13 mouse cellular contexts compared by ENCODE assay signal in the genomic region with DNA sequence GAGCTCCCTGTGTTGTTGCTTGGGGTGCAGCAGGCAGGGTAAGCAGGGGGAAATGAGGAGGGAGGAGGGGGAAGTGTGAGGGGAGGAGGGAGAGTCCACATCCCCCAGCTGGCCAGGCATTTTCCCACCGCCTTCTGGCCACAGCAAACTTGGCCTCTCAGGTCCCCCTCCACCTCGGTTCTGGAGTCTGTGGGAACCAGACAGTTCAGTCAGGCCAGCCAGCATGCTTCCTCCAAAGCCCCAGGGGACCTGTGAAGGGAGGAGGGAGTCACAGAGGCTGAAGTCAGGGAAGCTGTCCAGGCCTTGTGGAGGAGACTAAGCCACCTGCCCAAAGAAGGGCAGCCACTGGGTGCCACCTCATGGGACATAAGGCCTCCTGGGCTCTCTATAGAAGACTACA. TPM values are rescaled to one million over a fixed set of nuclear protein-coding genes. Genes with fewer than 3 reads are reported as not detected.
DNase-seq lines count a peak whose midpoint lies in the region; ATAC-seq and TF ChIP-seq lines count a peak whose summit lies in the region.
"Had no signal": no experiment of that assay in that cellular context is flagged by ENCODE, and none has a peak within 500 bp of the region (broad histone marks: within the 10 kb centered on the region; RNA-seq: fewer than 3 reads in every experiment).

No protein-coding gene starts in this region.

- peaks cover 16% of the 10 kb centered on the region; the same call in 1 of the 2 replicates for H3K4me1 ChIP-seq in lung, embryonic 16.5 days (replicated peaks; ENCODE audit: control insufficient read depth, insufficient read depth, low read length)
- no peaks in the 10 kb centered on the region for H3K4me1 ChIP-seq in stomach, postnatal 0 days (replicated peaks; ENCODE audit: control insufficient read depth, insufficient read depth)
- H3K4me1 ChIP-seq: forebrain, embryonic 13.5 days had no signal

- H3K4me2 ChIP-seq in lung, embryonic 16.5 days (ENCODE audit: low read depth, low read length), result no peak overlapping the region
- H3K4me2 ChIP-seq in stomach, postnatal 0 days (replicated peaks; ENCODE audit: low read depth), result no peak overlapping the region
- H3K4me2 ChIP-seq: forebrain, embryonic 13.5 days; limb, embryonic 15.5 days had no signal

- no peak for TF ChIP-seq EP300 in stomach, postnatal 0 days (optimal IDR thresholded peaks at IDR 0.05)

- TF ChIP-seq CTCF in stomach, postnatal 0 days (IDR thresholded peaks at IDR 0.05; ENCODE audit: low read depth), result no peak

- H3K4me3 ChIP-seq in lung, embryonic 16.5 days (ENCODE audit: low read length), result no peak overlapping the region
- H3K4me3 ChIP-seq in stomach, postnatal 0 days (ENCODE audit: low read depth, low read length), result no peak overlapping the region
- H3K4me3 ChIP-seq: forebrain, embryonic 13.5 days; limb, embryonic 15.5 days had no signal

- H3K27ac ChIP-seq in lung, embryonic 16.5 days (ENCODE audit: low read length), result peak overlapping the region; percentile 15; the same call in 1 of the 2 replicates
- H3K27ac ChIP-seq in stomach, postnatal 0 days (replicated peaks), result 0 out of 2 replicates have a peak overlapping the region, but pooled peaks have one; percentile 1
- H3K27ac ChIP-seq: forebrain, embryonic 13.5 days; limb, embryonic 15.5 days had no signal

- no peaks in the 10 kb centered on the region for H3K36me3 ChIP-seq in lung, embryonic 16.5 days (ENCODE audit: control insufficient read depth, insufficient read depth, low read length)
- H3K36me3 ChIP-seq in stomach, postnatal 0 days (ENCODE audit: control insufficient read depth, insufficient read depth, low read length), result no peaks in the 10 kb centered on the region
- H3K36me3 ChIP-seq: limb, embryonic 15.5 days had no signal

- no peaks in the 10 kb centered on the region for H3K27me3 ChIP-seq in lung, embryonic 16.5 days (ENCODE audit: control insufficient read depth, insufficient read depth, low read depth, low read length)
- H3K27me3 ChIP-seq in stomach, postnatal 0 days (ENCODE audit: control insufficient read depth, insufficient read depth, low read length), result no peaks in the 10 kb centered on the region
- H3K27me3 ChIP-seq: Patski had no signal

- ATAC-seq in lung, embryonic 16.5 days (ENCODE audit: low read depth), result no peak
- ATAC-seq in stomach, postnatal 0 days (ENCODE audit: low FRiP score, low TSS enrichment), result no peak
- ATAC-seq in erythroid progenitor cell, adult 5-6 weeks (replicated peaks; ENCODE audit: low FRiP score, poor library complexity, severe bottlenecking), result no peak
- ATAC-seq in CD4-positive, CD25-positive, alpha-beta regulatory T cell, adult 4 months, result no peak
- ATAC-seq: forebrain, embryonic 13.5 days; Patski had no signal

- no peak for DNase-seq in lung, postnatal 14 days
- peak; percentile 76 for DNase-seq in gastrocnemius, postnatal 25 days
- peak; percentile 77 for DNase-seq in heart, postnatal 4 days
- no peak for DNase-seq in stomach, postnatal 0 days (ENCODE audit: low spot score)
- DNase-seq: cerebellum, postnatal 14 days; right cerebral cortex, postnatal 25 days; thymus, postnatal 14 days had no signal

- no peaks in the 10 kb centered on the region for H3K9me3 ChIP-seq in lung, embryonic 16.5 days (ENCODE audit: control insufficient read depth, low read length)
- no peaks in the 10 kb centered on the region for H3K9me3 ChIP-seq in stomach, postnatal 0 days (ENCODE audit: control insufficient read depth, low read length)
- H3K9me3 ChIP-seq: forebrain, embryonic 13.5 days; limb, embryonic 15.5 days had no signal

- H3K9ac ChIP-seq in lung, embryonic 16.5 days (ENCODE audit: low read length), result no peak overlapping the region; the same call in 1 of the 2 replicates
- H3K9ac ChIP-seq in stomach, postnatal 0 days (ENCODE audit: low read length), result no peak overlapping the region
- H3K9ac ChIP-seq: forebrain, embryonic 13.5 days; limb, embryonic 15.5 days had no signal

- WGBS in lung, embryonic 16.5 days, result 14% methylated on average over 2 of the region's 2 CpGs
- WGBS in stomach, postnatal 0 days, result 23% methylated on average over 2 of the region's 2 CpGs

RNA-seq across cellular contexts. Expression of a gene that starts 2.7 kb away (rescaled TPM):
- 9.1 and 9.3 TPM in 2 replicates for polyA plus RNA-seq in lung, embryonic 16.5 days (2015; fragmentation: Nextera tagmentation; extraction: Ambion mirVana)
- 1 to 10 TPM; 1.8 to 2.4 TPM for total RNA-seq in gastrocnemius, postnatal 25 days (2021)
- 10 to 100 TPM in 1 of 2 experiments, 1 to 10 TPM in 1; 8.1 to 10.6 TPM for total RNA-seq in heart, postnatal 4 days (2021)
- polyA plus RNA-seq in stomach, postnatal 0 days (2015; fragmentation: Nextera tagmentation; extraction: Ambion mirVana), result 2.3 and 2.6 TPM in 2 replicates
- not detected in 2 replicates for total RNA-seq in erythroid progenitor cell, adult 5-6 weeks (2015; ENCODE audit: low replicate concordance)
- not detected in 2 replicates for total RNA-seq in erythroid progenitor cell, adult 5-6 weeks (2017; ENCODE audit: low replicate concordance)
- polyA plus RNA-seq in CD4-positive, CD25-positive, alpha-beta regulatory T cell, adult 4 months (2017; shearing (Covaris generic)), result not detected

RNA-seq across cellular contexts. Expression of a gene that starts 19.1 kb away (rescaled TPM):
- 0.16 and 0.43 TPM in 2 replicates for polyA plus RNA-seq in lung, embryonic 16.5 days (2015; fragmentation: Nextera tagmentation; extraction: Ambion mirVana)
- total RNA-seq in gastrocnemius, postnatal 25 days (2021), result 100 to 1,000 TPM; 290 to 471 TPM
- total RNA-seq in heart, postnatal 4 days (2021), result under 1 TPM; 0.26 to 0.38 TPM
- polyA plus RNA-seq in stomach, postnatal 0 days (2015; fragmentation: Nextera tagmentation; extraction: Ambion mirVana), result 0.02 TPM in 1 of 2 replicates, not detected in the other
- total RNA-seq in erythroid progenitor cell, adult 5-6 weeks (2015; ENCODE audit: low replicate concordance), result not detected in 2 replicates
- not detected in 2 replicates for total RNA-seq in erythroid progenitor cell, adult 5-6 weeks (2017; ENCODE audit: low replicate concordance)
- not detected for polyA plus RNA-seq in CD4-positive, CD25-positive, alpha-beta regulatory T cell, adult 4 months (2017; shearing (Covaris generic))
- polyA plus RNA-seq: forebrain, embryonic 13.5 days had no signal

RNA-seq across cellular contexts. Expression of a gene that starts 21.2 kb away (rescaled TPM):
- 0.14 TPM in 1 of 2 replicates, not detected in the other for polyA plus RNA-seq in lung, embryonic 16.5 days (2015; fragmentation: Nextera tagmentation; extraction: Ambion mirVana)
- 1 to 10 TPM; 1.1 to 1.5 TPM for total RNA-seq in gastrocnemius, postnatal 25 days (2021)
- under 1 TPM; 0.10 to 0.41 TPM for total RNA-seq in heart, postnatal 4 days (2021)
- 0.27 and 0.36 TPM in 2 replicates for polyA plus RNA-seq in stomach, postnatal 0 days (2015; fragmentation: Nextera tagmentation; extraction: Ambion mirVana)
- not detected in 2 replicates for total RNA-seq in erythroid progenitor cell, adult 5-6 weeks (2015; ENCODE audit: low replicate concordance)
- total RNA-seq in erythroid progenitor cell, adult 5-6 weeks (2017; ENCODE audit: low replicate concordance), result not detected in 2 replicates
- polyA plus RNA-seq in CD4-positive, CD25-positive, alpha-beta regulatory T cell, adult 4 months (2017; shearing (Covaris generic)), result under 1 TPM in 1 of 2 experiments, not detected in 1; 0.11 TPM

RNA-seq across cellular contexts. Expression of a gene that starts 32.0 kb away (rescaled TPM):
- polyA plus RNA-seq in lung, embryonic 16.5 days (2015; fragmentation: Nextera tagmentation; extraction: Ambion mirVana), result 1.5 and 2.5 TPM in 2 replicates
- total RNA-seq in gastrocnemius, postnatal 25 days (2021), result not detected
- total RNA-seq in heart, postnatal 4 days (2021), result not detected
- polyA plus RNA-seq in stomach, postnatal 0 days (2015; fragmentation: Nextera tagmentation; extraction: Ambion mirVana), result not detected in 2 replicates
- total RNA-seq in erythroid progenitor cell, adult 5-6 weeks (2015; ENCODE audit: low replicate concordance), result not detected in 2 replicates
- total RNA-seq in erythroid progenitor cell, adult 5-6 weeks (2017; ENCODE audit: low replicate concordance), result not detected in 2 replicates
- 1 to 10 TPM in 1 of 2 experiments, under 1 TPM in 1; 0.78 to 2.0 TPM for polyA plus RNA-seq in CD4-positive, CD25-positive, alpha-beta regulatory T cell, adult 4 months (2017; shearing (Covaris generic))

Comparison
In these comparisons a context has a peak if more than half of its experiments do, and no peak if none do; other contexts are left out.
1. DNase-seq: peak in gastrocnemius, postnatal 25 days (single experiment) and heart, postnatal 4 days (single experiment); none in lung, postnatal 14 days (single experiment) and stomach, postnatal 0 days (single experiment).
2. RNA of a gene that starts 19.1 kb away (total RNA-seq): 290 to 471 TPM in gastrocnemius, postnatal 25 days; 0.26 to 0.38 TPM in heart, postnatal 4 days and not detected in erythroid progenitor cell, adult 5-6 weeks; every median in the first group is over 100 times any median in the second.